16 mouse cellular contexts compared by ENCODE assay signal in the genomic region with DNA sequence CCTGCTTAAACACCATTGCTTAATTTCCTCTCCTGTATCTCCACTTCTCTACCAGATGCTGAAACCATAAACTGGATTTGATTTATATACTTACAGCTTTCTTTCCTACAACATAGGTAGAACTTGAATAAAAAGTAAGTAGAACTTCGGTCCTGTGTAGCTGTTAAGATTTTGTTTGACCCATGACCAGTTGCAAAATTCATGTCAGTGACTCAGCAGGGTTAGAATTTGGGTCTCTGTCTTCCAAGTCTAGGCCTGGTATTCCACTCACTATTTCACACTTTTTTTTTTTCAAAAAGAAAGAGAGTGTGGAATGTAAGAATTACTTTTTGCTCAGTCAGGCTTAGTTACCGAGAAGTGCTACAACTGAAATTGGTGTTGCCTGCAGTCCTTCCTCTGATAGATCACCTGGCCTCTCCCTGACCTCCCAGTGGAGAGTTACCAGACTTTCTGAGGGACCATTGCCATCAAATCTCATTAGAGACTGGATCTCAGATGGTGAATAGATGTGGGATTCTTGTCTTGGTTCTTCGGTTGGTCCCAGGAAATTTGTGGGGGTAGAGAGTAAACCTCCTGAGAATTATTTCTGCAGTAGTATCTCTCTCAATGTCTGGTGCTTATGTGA. TPM values are rescaled to one million over a fixed set of nuclear protein-coding genes. Genes with fewer than 3 reads are reported as not detected.
"Had no signal": no experiment of that assay in that cellular context is flagged by ENCODE, and none has a peak within 500 bp of the region (broad histone marks: within the 10 kb centered on the region; RNA-seq: fewer than 3 reads in every experiment).

No protein-coding gene starts in this region.

- H3K9ac ChIP-seq: kidney, embryonic 15.5 days; limb, embryonic 12.5 days; liver, embryonic 15.5 days; lung, embryonic 14.5 days; neural tube, embryonic 13.5 days had no signal

- H3K4me2 ChIP-seq: kidney, embryonic 15.5 days; limb, embryonic 12.5 days; liver, embryonic 11.5 days; liver, embryonic 15.5 days; lung, embryonic 14.5 days; neural tube, embryonic 13.5 days had no signal

- H3K4me1 ChIP-seq: kidney, embryonic 15.5 days; midbrain, embryonic 10.5 days; neural tube, embryonic 13.5 days had no signal

- H3K27me3 ChIP-seq: kidney, embryonic 15.5 days; limb, embryonic 12.5 days; liver, embryonic 15.5 days; neural tube, embryonic 13.5 days had no signal

- H3K36me3 ChIP-seq: kidney, embryonic 15.5 days; limb, embryonic 12.5 days; midbrain, embryonic 10.5 days; neural tube, embryonic 13.5 days had no signal

- H3K9me3 ChIP-seq: kidney, embryonic 15.5 days; limb, embryonic 12.5 days; liver, embryonic 15.5 days; midbrain, embryonic 10.5 days; neural tube, embryonic 13.5 days had no signal

- DNase-seq: kidney, postnatal 14 days; layer of hippocampus, adult 9-11 months; layer of hippocampus, postnatal 36 days; lung, embryonic 14.5 days; lung, postnatal 10 days; lung, postnatal 4 days; midbrain, embryonic 14.5 days; right cerebral cortex, postnatal 25 days; thymus, postnatal 4 days had no signal

- H3K27ac ChIP-seq: kidney, embryonic 15.5 days; liver, embryonic 15.5 days; midbrain, embryonic 10.5 days; neural tube, embryonic 13.5 days; stomach, postnatal 0 days had no signal

- H3K4me3 ChIP-seq: kidney, embryonic 15.5 days; limb, embryonic 12.5 days; liver, embryonic 15.5 days; midbrain, embryonic 10.5 days; neural tube, embryonic 13.5 days had no signal

RNA-seq across cellular contexts. Expression of a gene that starts 23.2 kb away (rescaled TPM):
- polyA plus RNA-seq: kidney, embryonic 15.5 days; limb, embryonic 12.5 days; lung, embryonic 14.5 days; midbrain, embryonic 10.5 days; midbrain, embryonic 14.5 days; neural tube, embryonic 13.5 days had no signal
